Mouse (Mus musculus): ENCODE measurements around the gene Gm14410. TPM values are rescaled to one million over a fixed set of nuclear protein-coding genes. Genes with fewer than 3 reads are reported as not detected.
"Not testable (repeated sequence)": the region's sequence is repeated elsewhere in the genome, so short reads cannot be mapped to it uniquely, and the experiment has no call there.

Gene Gm14410
- 10 to 100 TPM; 27.5 to 31.7 TPM for total RNA-seq (2021)

DNA sequence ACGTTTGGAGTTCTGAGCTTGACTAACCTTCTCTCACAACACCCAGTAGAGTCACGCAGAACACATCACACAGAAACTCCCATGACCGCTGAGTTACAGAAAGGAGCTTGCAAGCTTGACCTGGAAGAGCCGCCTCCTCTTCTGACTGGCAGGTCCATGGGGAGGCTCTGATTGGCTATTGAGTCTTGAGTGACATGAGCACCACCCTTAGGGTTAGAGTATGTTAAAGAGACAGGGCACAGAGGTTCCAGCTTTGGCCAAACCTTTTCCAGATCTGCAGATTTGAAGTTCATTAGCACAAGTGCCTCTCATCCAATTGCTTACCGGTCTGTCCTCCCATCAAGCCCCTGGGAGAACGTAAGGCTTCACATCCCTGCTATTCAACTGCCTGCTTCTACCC lies at the start of gene Gm14410:
TSS of gene Gm14410 (minus strand) at position 81 of the 400 bp plus-strand sequence.
- intact Hi-C loops (cut with DNase I), result not testable (repeated sequence)
- peak; percentile 77 to 82 for DNase-seq

DNA sequence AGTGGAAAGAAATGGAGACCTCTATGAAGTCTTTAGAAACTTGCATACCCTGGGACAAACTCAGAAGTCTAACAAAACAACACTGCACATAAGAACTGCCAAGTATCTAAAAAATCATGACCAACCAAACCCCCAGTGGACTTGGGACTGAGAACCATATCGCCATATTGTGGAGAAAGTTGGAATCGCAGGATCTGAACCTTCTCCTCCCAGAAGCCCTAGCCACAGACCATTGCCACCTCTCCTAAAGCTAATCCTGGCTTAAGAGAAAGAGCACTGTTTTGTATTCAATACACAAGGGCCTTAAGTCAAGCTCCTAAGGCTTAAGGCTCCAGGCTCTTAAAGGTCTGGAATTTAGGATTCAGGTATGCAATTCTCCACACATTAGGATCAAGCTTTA lies 41.2 kb upstream of the Gm14410 start:
- intact Hi-C loops (cut with DNase I); DNase-seq: not testable (repeated sequence)

- DNase-seq; intact Hi-C loops (cut with DNase I): not testable (repeated sequence)
Measured at GRCm38 (mm10) chr2:177230461-177230860, 24.2 kb upstream of the Gm14410 start.

GRCm38 (mm10) chr2:177172749-177173148 lies 33.5 kb downstream of the Gm14410 start:
- DNase-seq; intact Hi-C loops (cut with DNase I): not testable (repeated sequence)

Other genes with a start within 250 kb of the Gm14410 start
- gene Gm14419, start 205.5 kb downstream of the Gm14410 start, total RNA-seq (2021), result 10 to 100 TPM; 50.6 to 70.4 TPM
- gene Gm14401, start 132.1 kb downstream of the Gm14410 start, total RNA-seq (2021), result under 1 TPM; 0.67 to 0.95 TPM
- gene Gm14409, start 60.6 kb upstream of the Gm14410 start, total RNA-seq (2021), result 1 to 10 TPM in 1 of 2 experiments, under 1 TPM in 1; 0.49 to 1.0 TPM
- 1 to 10 TPM in 1 of 2 experiments, under 1 TPM in 1; 0.47 to 1.1 TPM for gene Gm14412, start 117.9 kb upstream of the Gm14410 start, total RNA-seq (2021)
- gene Gm14418, start 191.9 kb upstream of the Gm14410 start, total RNA-seq (2021), result 10 to 100 TPM in 1 of 2 experiments, 1 to 10 TPM in 1; 9.0 to 13.8 TPM